ENCODE assay signal across 13 mouse cellular contexts in genomic region chr9:66571986-66572700, GRCm38 (mm10).
"Had no signal": no experiment of that assay in that cellular context is flagged by ENCODE, and none has a peak within 500 bp of the region (broad histone marks: within the 10 kb centered on the region; RNA-seq: fewer than 3 reads in every experiment).

No protein-coding gene starts in this region.

- H3K27me3 ChIP-seq: midbrain, embryonic 12.5 days; neural tube, embryonic 13.5 days; neural tube, embryonic 15.5 days had no signal

- H3K27ac ChIP-seq: midbrain, embryonic 10.5 days; midbrain, embryonic 12.5 days; neural tube, embryonic 13.5 days; neural tube, embryonic 15.5 days had no signal

- DNase-seq: lung, adult 18-20 months; lung, embryonic 14.5 days; lung, postnatal 10 days; lung, postnatal 4 days; midbrain, embryonic 14.5 days; right cerebral cortex, postnatal 14 days; thymus, postnatal 14 days; thymus, postnatal 36 days had no signal

- H3K9ac ChIP-seq: lung, embryonic 14.5 days; midbrain, embryonic 12.5 days; neural tube, embryonic 13.5 days; neural tube, embryonic 15.5 days had no signal

- H3K4me3 ChIP-seq: midbrain, embryonic 10.5 days; midbrain, embryonic 12.5 days; myocyte; neural tube, embryonic 13.5 days; neural tube, embryonic 15.5 days had no signal

- H3K36me3 ChIP-seq: midbrain, embryonic 12.5 days; neural tube, embryonic 13.5 days; neural tube, embryonic 15.5 days had no signal

- H3K9me3 ChIP-seq: midbrain, embryonic 10.5 days; midbrain, embryonic 12.5 days; neural tube, embryonic 13.5 days; neural tube, embryonic 15.5 days had no signal
